Mouse (Mus musculus) kidney, embryonic 14.5 days (tissue): ENCODE measurements around the gene Pcyox1. TPM values are rescaled to one million over a fixed set of nuclear protein-coding genes. Genes with fewer than 3 reads are reported as not detected.

Source experiments
- ATAC-seq: fragments of 200-750 bp; cut with Nextera tagmentation; 2 replicates; pipeline ENCODE4 v1.8.0; 2017; ENCODE audit warnings: moderate number of reproducible peaks, mild to moderate bottlenecking, moderate TSS enrichment, moderate library complexity; ENCODE audit not compliant: low FRiP score, low TSS enrichment
- H3K27ac ChIP-seq: fragments of 300-500 bp; sonication (generic); 2 replicates; pipeline ENCODE4 v1.5.1; 2014; ENCODE audit warnings: low read depth, mild to moderate bottlenecking, low read length, moderate library complexity, mixed read lengths
- H3K27me3 ChIP-seq: fragments of 300-500 bp; sonication (generic); 2 replicates; pipeline ENCODE4 v1.6.1; 2014; ENCODE audit warnings: mild to moderate bottlenecking, low read length; ENCODE audit not compliant: control insufficient read depth, insufficient read depth
- H3K36me3 ChIP-seq: fragments of 300-500 bp; sonication (generic); 2 replicates; pipeline ENCODE4 v1.6.1; 2014; ENCODE audit warnings: low read length, mixed read lengths; ENCODE audit not compliant: control insufficient read depth, insufficient read depth
- H3K4me1 ChIP-seq: fragments of 300-500 bp; sonication (generic); 2 replicates; pipeline ENCODE4 v1.6.1; 2014; ENCODE audit warnings: low read length, mixed read lengths; ENCODE audit not compliant: control insufficient read depth, insufficient read depth
- H3K4me2 ChIP-seq: fragments of 300-500 bp; sonication (generic); replicated peaks from 2 replicates; pipeline ENCODE4 v1.6.1; 2014; ENCODE audit warnings: low read depth, mild to moderate bottlenecking, low read length
- H3K4me3 ChIP-seq: fragments of 300-500 bp; sonication (generic); 2 replicates; pipeline ENCODE4 v1.5.1; 2014; ENCODE audit warnings: mild to moderate bottlenecking, low read length
- H3K9ac ChIP-seq: fragments of 300-500 bp; sonication (generic); 2 replicates; pipeline ENCODE4 v1.6.1; 2014; ENCODE audit warnings: low read depth, mild to moderate bottlenecking, low read length, moderate library complexity
- H3K9me3 ChIP-seq: fragments of 300-500 bp; sonication (generic); 2 replicates; pipeline ENCODE4 v1.6.1; 2016; ENCODE audit warnings: low read length; ENCODE audit not compliant: control insufficient read depth
- WGBS: fragments of 180-500 bp; shearing (Covaris S2); extraction: QIAGEN DNeasy Blood & Tissue Kit; methylation state at CpG from one replicate; pipeline ENCODE4 v1.1.7; 2014; 5-methylcytosine and 5-hydroxymethylcytosine counted together
- polyA plus RNA-seq: library from polyadenylated mRNA; unstranded; fragments of >200 nt; fragmentation: Nextera tagmentation; extraction: Ambion mirVana; gene quantifications from 2 replicates; pipeline ENCODE4 v1.2.1, GENCODE M21; 2014

Gene Pcyox1
- polyA plus RNA-seq, 1 experiment from 2014 or later, result 96.4 TPM

- Histone ChIP-seq H3K27ac (peak overlapping the region; percentile 56; the same call in 1 of the 2 replicates), H3K27me3 (no peaks in the 10 kb centered on the region), H3K9ac (peak overlapping the region; percentile 83), H3K9me3 (no peaks in the 10 kb centered on the region), H3K4me2 (peak overlapping the region; percentile 75), H3K4me1 (peaks cover 14% of the 10 kb centered on the region), H3K4me3 (peak overlapping the region; percentile 68), H3K36me3 (peaks cover 18% of the 10 kb centered on the region; the same call in 1 of the 2 replicates)
- ATAC-seq, result 0 out of 2 replicates have a peak, but pooled peaks have one; percentile 13
- 44% methylated on average over 25 of the region's 25 CpGs for WGBS
Observed at GRCm38 (mm10) chr6:86366125-86366852, 30.7 kb downstream of the Pcyox1 start.

GRCm38 (mm10) chr6:86365371-86366124 is 31.4 kb downstream of the Pcyox1 start, which contains the start of gene Fam136a:
Gene Fam136a (plus strand): TSS chr6:86365646.
- Histone ChIP-seq H3K4me1 (peaks cover 10% of the 10 kb centered on the region), H3K4me2 (peak within 1 kb of the TSS; percentile 88), H3K27me3 (no peaks in the 10 kb centered on the region), H3K27ac (peak within 1 kb of the TSS; percentile 56; the same call in 1 of the 2 replicates), H3K36me3 (peaks cover 18% of the 10 kb centered on the region; the same call in 1 of the 2 replicates), H3K9ac (peak within 1 kb of the TSS; percentile 83), H3K9me3 (no peaks in the 10 kb centered on the region), H3K4me3 (peak within 1 kb of the TSS; percentile 68)
- WGBS, result under 1% methylated on average over 72 of the region's 76 CpGs
- peak; percentile 97 for ATAC-seq

GRCm38 (mm10) chr6:86364442-86365141 is 32.4 kb downstream of the Pcyox1 start:
- peak overlapping the region; percentile 88 for H3K4me2 ChIP-seq
- no peak overlapping the region for H3K27ac ChIP-seq
- H3K9me3 ChIP-seq, result no peaks in the 10 kb centered on the region
- H3K4me3 ChIP-seq, result peak overlapping the region; percentile 68
- H3K36me3 ChIP-seq, result peaks cover 18% of the 10 kb centered on the region; the same call in 1 of the 2 replicates
- H3K9ac ChIP-seq, result peak overlapping the region; percentile 58
- H3K27me3 ChIP-seq, result no peaks in the 10 kb centered on the region
- peaks cover 9% of the 10 kb centered on the region for H3K4me1 ChIP-seq
- 3% methylated on average over 17 of the region's 17 CpGs for WGBS
- ATAC-seq, result peak; percentile 16; the same call in 1 of the 2 replicates

GRCm38 (mm10) chr6:86361373-86361772 is 35.6 kb downstream of the Pcyox1 start:
- Histone ChIP-seq H3K4me2 (no peak overlapping the region), H3K4me3 (no peak overlapping the region), H3K36me3 (no peaks in the 10 kb centered on the region), H3K27ac (no peak overlapping the region), H3K27me3 (no peaks in the 10 kb centered on the region), H3K4me1 (peaks cover 1% of the 10 kb centered on the region), H3K9ac (no peak overlapping the region), H3K9me3 (no peaks in the 10 kb centered on the region)
- WGBS, result 92% methylated on average over 7 of the region's 7 CpGs
- ATAC-seq, result no peak

GRCm38 (mm10) chr6:86360691-86361090 is 36.3 kb downstream of the Pcyox1 start:
- WGBS, result 60% methylated on average over 7 of the region's 7 CpGs
- H3K36me3 ChIP-seq, result no peaks in the 10 kb centered on the region

GRCm38 (mm10) chr6:86356956-86357355 is 40.0 kb downstream of the Pcyox1 start:
- no peak overlapping the region for H3K27ac ChIP-seq
- H3K27me3 ChIP-seq, result no peaks in the 10 kb centered on the region
- H3K9ac ChIP-seq, result no peak overlapping the region
- H3K9me3 ChIP-seq, result no peaks in the 10 kb centered on the region
- no peak overlapping the region for H3K4me2 ChIP-seq
- no peak overlapping the region for H3K4me3 ChIP-seq
- 54% methylated on average over 9 of the region's 9 CpGs for WGBS
- H3K36me3 ChIP-seq, result no peaks in the 10 kb centered on the region
- H3K4me1 ChIP-seq, result no peaks in the 10 kb centered on the region; the same call in 1 of the 2 replicates
- no peak for ATAC-seq

More at GRCm38 (mm10) chr6:86360691-86361090, 36.3 kb downstream of the Pcyox1 start:
- no peaks in the 10 kb centered on the region for H3K27me3 ChIP-seq
- no peak for ATAC-seq
- no peak overlapping the region for H3K4me3 ChIP-seq
- H3K9me3 ChIP-seq, result no peaks in the 10 kb centered on the region
- H3K4me2 ChIP-seq, result no peak overlapping the region
- H3K27ac ChIP-seq, result no peak overlapping the region
- H3K4me1 ChIP-seq, result no peaks in the 10 kb centered on the region; the same call in 1 of the 2 replicates
- H3K9ac ChIP-seq, result no peak overlapping the region

GRCm38 (mm10) chr6:86354948-86355347 is 42.0 kb downstream of the Pcyox1 start:
- 79% methylated on average over 3 of the region's 3 CpGs for WGBS
- no peak for ATAC-seq
- H3K9me3 ChIP-seq, result no peaks in the 10 kb centered on the region

GRCm38 (mm10) chr6:86349257-86349656 is 47.7 kb downstream of the Pcyox1 start:
- no peak overlapping the region for H3K4me3 ChIP-seq
- H3K36me3 ChIP-seq, result no peaks in the 10 kb centered on the region
- H3K9ac ChIP-seq, result no peak overlapping the region
- no peak overlapping the region for H3K27ac ChIP-seq
- no peak for ATAC-seq
- no peaks in the 10 kb centered on the region for H3K27me3 ChIP-seq
- no peaks in the 10 kb centered on the region for H3K9me3 ChIP-seq
- no peak overlapping the region for H3K4me2 ChIP-seq
- 64% methylated on average over 7 of the region's 7 CpGs for WGBS
- no peaks in the 10 kb centered on the region for H3K4me1 ChIP-seq

More at GRCm38 (mm10) chr6:86354948-86355347, 42.0 kb downstream of the Pcyox1 start:
- H3K27me3 ChIP-seq, result no peaks in the 10 kb centered on the region
- H3K36me3 ChIP-seq, result no peaks in the 10 kb centered on the region
- no peak overlapping the region for H3K9ac ChIP-seq
- no peaks in the 10 kb centered on the region for H3K4me1 ChIP-seq
- H3K4me2 ChIP-seq, result no peak overlapping the region
- no peak overlapping the region for H3K4me3 ChIP-seq
- H3K27ac ChIP-seq, result no peak overlapping the region
